Mouse (Mus musculus) midbrain, embryonic 12.5 days (tissue): ENCODE measurements around the gene Cdh8. TPM values are rescaled to one million over a fixed set of nuclear protein-coding genes. Genes with fewer than 3 reads are reported as not detected.
A peak's percentile ranks its signal among the peaks of the same experiment; 100 is the strongest.
"Not testable (repeated sequence)": the region's sequence is repeated elsewhere in the genome, so short reads cannot be mapped to it uniquely, and the experiment has no call there.

Experiments
- ATAC-seq: fragments of 200-750 bp; cut with Nextera tagmentation; 2 replicates; pipeline ENCODE4 v1.8.0; 2017; ENCODE audit warnings: low read depth, moderate TSS enrichment, moderate library complexity; ENCODE audit not compliant: low FRiP score
- H3K27ac ChIP-seq: fragments of 300-500 bp; sonication (generic); replicated peaks from 2 replicates; pipeline ENCODE4 v1.5.1; 2016; ENCODE audit warnings: mild to moderate bottlenecking
- H3K27me3 ChIP-seq: fragments of 300-500 bp; sonication (generic); 2 replicates; pipeline ENCODE4 v1.6.1; 2016; ENCODE audit warnings: mild to moderate bottlenecking
- H3K36me3 ChIP-seq: fragments of 300-500 bp; sonication (generic); 2 replicates; pipeline ENCODE4 v1.6.1; 2016
- H3K4me1 ChIP-seq: fragments of 300-500 bp; sonication (generic); 2 replicates; pipeline ENCODE4 v1.6.1; 2016
- H3K4me2 ChIP-seq: fragments of 300-500 bp; sonication (generic); replicated peaks from 2 replicates; pipeline ENCODE4 v1.6.1; 2016; ENCODE audit warnings: mild to moderate bottlenecking, moderate library complexity
- H3K4me3 ChIP-seq: fragments of 300-500 bp; sonication (generic); 2 replicates; pipeline ENCODE4 v1.5.1; 2016; ENCODE audit warnings: mild to moderate bottlenecking
- H3K9ac ChIP-seq: fragments of 300-500 bp; sonication (generic); replicated peaks from 2 replicates; pipeline ENCODE4 v1.6.1; 2016; ENCODE audit warnings: mild to moderate bottlenecking, moderate library complexity
- H3K9me3 ChIP-seq: fragments of 300-500 bp; sonication (generic); 2 replicates; pipeline ENCODE4 v1.6.1; 2016; ENCODE audit warnings: mild to moderate bottlenecking
- WGBS: fragments of 180-500 bp; shearing (Covaris S2); methylation state at CpG from one replicate; pipeline ENCODE4 v1.1.7; 2016; 5-methylcytosine and 5-hydroxymethylcytosine counted together
- polyA plus RNA-seq: library from polyadenylated mRNA; unstranded; fragments of >200 nt; fragmentation: Nextera tagmentation; extraction: Ambion mirVana; gene quantifications from 2 replicates; pipeline ENCODE4 v1.2.1, GENCODE M21; 2016

Cdh8 gene
- polyA plus RNA-seq, 1 experiment from 2014 or later, result 23.8 TPM

DNA sequence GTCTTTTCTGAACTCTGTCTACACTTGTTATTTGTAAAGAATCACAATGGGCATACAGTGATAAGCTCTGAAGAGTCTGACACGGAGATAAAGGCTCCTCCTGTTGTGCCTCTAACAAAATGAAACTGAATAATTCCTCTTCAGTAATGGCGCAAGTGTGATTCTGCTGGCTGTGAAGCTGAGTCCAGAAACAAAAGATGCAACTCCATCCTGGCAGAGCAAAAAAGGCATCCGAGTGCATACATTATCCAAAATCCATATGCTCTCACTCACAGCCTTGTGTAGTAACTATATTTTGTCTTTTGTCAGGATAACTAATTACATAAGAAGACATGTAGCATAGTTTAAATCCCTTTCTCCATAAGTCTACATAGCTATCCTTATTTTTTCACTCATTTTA, 149.1 kb downstream of the Cdh8 start:
- no peaks in the 10 kb centered on the region for H3K36me3 ChIP-seq
- 22% methylated on average over 3 of the region's 3 CpGs for WGBS
- H3K27ac ChIP-seq, result no peak overlapping the region
- no peaks in the 10 kb centered on the region for H3K9me3 ChIP-seq
- no peak overlapping the region for H3K4me2 ChIP-seq
- H3K4me1 ChIP-seq, result peaks cover 5% of the 10 kb centered on the region; the same call in 1 of the 2 replicates
- no peaks in the 10 kb centered on the region for H3K27me3 ChIP-seq
- H3K4me3 ChIP-seq, result no peak overlapping the region
- H3K9ac ChIP-seq, result no peak overlapping the region
- ATAC-seq, result no peak

DNA sequence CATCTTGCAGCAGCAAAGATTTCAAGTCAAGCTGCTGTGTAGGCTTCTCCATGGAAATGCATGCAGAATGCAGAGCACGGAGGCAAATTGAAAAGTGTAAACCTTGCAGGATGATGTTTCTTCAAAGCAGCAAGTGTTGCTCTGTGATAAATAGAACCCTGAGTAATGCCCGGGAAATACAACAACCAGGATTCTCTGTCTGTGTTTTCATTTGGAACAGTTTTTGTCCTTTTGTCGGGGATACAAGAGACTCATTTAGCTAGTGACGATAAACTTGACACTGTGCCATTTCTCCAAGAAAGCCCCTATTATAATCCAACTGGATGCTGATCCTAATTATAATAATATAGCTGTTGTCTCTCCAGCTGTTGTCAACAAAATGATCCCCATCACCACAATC, 181.9 kb downstream of the Cdh8 start:
- H3K4me2 ChIP-seq, result no peak overlapping the region

DNA sequence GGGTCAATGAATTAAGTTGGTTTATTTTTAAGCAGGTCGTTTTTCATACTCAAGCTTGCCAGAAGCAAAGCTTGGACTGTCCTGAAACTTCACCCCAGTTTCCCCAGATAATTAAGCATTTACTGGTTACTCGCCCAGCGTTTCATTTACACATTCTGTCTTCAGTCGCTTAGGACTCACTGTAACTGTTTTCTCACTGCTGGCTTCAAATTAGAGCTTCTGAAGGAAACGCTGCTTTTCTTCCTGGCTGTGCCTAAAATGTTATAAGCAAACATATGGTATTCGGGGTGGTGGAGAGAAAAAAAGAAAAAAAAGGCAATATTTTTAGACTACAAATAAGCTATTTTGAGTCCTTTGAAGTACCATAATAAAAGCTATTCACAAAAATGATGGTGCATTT, 192.6 kb downstream of the Cdh8 start:
- ATAC-seq, result no peak
- 78% methylated on average over 6 of the region's 6 CpGs for WGBS
- H3K9me3 ChIP-seq, result no peaks in the 10 kb centered on the region

More for the DNA sequence above, 181.9 kb downstream of the Cdh8 start:
- 47% methylated on average over 4 of the region's 4 CpGs for WGBS
- H3K27ac ChIP-seq, result no peak overlapping the region
- no peak overlapping the region for H3K9ac ChIP-seq
- peaks cover 15% of the 10 kb centered on the region for H3K4me1 ChIP-seq
- no peaks in the 10 kb centered on the region for H3K9me3 ChIP-seq
- H3K36me3 ChIP-seq, result no peaks in the 10 kb centered on the region
- no peak overlapping the region for H3K4me3 ChIP-seq
- peak; percentile 47; the same call in 1 of the 2 replicates for ATAC-seq
- H3K27me3 ChIP-seq, result no peaks in the 10 kb centered on the region

DNA sequence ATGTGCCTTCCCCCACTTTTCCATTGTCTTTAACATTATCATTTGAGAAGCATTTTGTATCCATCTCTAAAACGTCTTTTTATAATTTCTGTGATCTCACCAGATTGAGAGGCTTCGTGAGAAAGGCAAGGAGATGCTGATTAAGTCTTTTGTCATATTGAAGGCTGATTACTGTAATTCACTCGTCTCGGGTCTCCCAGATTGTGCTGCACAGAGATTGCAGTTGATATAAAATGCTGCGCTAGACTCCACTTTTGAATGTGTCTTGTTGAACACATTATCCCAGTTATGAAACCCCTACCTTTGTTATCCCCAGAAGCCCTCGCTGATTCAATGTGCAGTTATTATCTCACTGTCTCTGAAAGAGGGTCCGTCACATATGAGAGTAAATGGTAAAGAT, 211.1 kb downstream of the Cdh8 start:
- WGBS, result 81% methylated on average over 7 of the region's 7 CpGs
- H3K36me3 ChIP-seq, result no peaks in the 10 kb centered on the region
- H3K4me3 ChIP-seq, result no peak overlapping the region
- H3K4me1 ChIP-seq, result no peaks in the 10 kb centered on the region
- H3K9me3 ChIP-seq, result no peaks in the 10 kb centered on the region
- H3K4me2 ChIP-seq, result no peak overlapping the region
- no peak for ATAC-seq
- no peaks in the 10 kb centered on the region for H3K27me3 ChIP-seq
- no peak overlapping the region for H3K27ac ChIP-seq
- H3K9ac ChIP-seq, result no peak overlapping the region

More for the DNA sequence above, 192.6 kb downstream of the Cdh8 start:
- H3K4me2 ChIP-seq, result no peak overlapping the region
- H3K9ac ChIP-seq, result no peak overlapping the region
- no peaks in the 10 kb centered on the region for H3K27me3 ChIP-seq
- no peak overlapping the region for H3K4me3 ChIP-seq
- no peaks in the 10 kb centered on the region for H3K4me1 ChIP-seq
- no peak overlapping the region for H3K27ac ChIP-seq
- H3K36me3 ChIP-seq, result no peaks in the 10 kb centered on the region

DNA sequence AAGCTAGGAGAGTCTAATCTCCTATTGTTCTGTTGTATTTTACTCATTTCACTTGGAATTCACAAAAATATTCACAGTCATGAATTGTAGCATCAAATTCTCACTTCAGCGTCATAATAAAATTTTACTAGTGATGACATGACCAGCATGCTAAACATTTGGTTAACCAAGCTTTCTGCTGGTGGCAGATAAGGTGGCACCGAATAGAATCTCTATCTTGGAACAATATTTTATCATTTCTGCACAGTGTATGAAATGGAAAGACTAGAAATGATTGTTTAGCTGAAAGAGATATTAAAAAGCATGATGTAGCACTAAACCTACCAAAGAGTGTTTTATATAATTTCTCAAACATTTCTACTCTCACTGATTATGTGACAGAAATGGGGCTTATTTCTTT, 225.6 kb downstream of the Cdh8 start:
- H3K27me3 ChIP-seq, result no peaks in the 10 kb centered on the region
- no peak for ATAC-seq
- H3K27ac ChIP-seq, result no peak overlapping the region
- H3K36me3 ChIP-seq, result no peaks in the 10 kb centered on the region
- whole genome bisulfite sequencing, result 90% methylated on average over 2 of the region's 2 CpGs
- H3K9ac ChIP-seq, result no peak overlapping the region
- no peak overlapping the region for H3K4me2 ChIP-seq
- no peaks in the 10 kb centered on the region for H3K9me3 ChIP-seq
- H3K4me3 ChIP-seq, result no peak overlapping the region
- no peaks in the 10 kb centered on the region for H3K4me1 ChIP-seq

DNA sequence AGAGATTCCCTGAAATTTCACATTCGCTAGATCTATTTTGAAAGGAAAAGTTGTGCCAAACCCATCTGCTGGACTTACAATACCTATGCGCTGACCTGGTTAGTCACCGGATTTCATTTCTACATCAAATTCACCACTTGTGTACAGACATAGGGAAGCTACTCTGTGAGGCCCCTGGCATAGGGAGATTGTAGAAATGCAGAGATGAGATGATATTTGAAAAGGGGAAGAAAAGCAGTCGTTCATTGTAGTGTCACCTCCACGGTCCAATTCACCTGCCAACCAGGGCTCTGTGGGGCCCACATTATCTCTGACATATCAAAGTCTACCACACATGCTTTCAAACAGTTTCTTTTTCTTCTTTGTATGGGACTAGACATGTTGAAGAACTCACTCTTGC, 229.4 kb downstream of the Cdh8 start:
- H3K36me3 ChIP-seq, result no peaks in the 10 kb centered on the region
- 92% methylated on average over 5 of the region's 5 CpGs for WGBS
- no peak overlapping the region for H3K27ac ChIP-seq
- no peak for ATAC-seq
- H3K4me1 ChIP-seq, result no peaks in the 10 kb centered on the region
- no peaks in the 10 kb centered on the region for H3K27me3 ChIP-seq
- no peaks in the 10 kb centered on the region for H3K9me3 ChIP-seq
- no peak overlapping the region for H3K4me2 ChIP-seq
- no peak overlapping the region for H3K4me3 ChIP-seq
- no peak overlapping the region for H3K9ac ChIP-seq

DNA sequence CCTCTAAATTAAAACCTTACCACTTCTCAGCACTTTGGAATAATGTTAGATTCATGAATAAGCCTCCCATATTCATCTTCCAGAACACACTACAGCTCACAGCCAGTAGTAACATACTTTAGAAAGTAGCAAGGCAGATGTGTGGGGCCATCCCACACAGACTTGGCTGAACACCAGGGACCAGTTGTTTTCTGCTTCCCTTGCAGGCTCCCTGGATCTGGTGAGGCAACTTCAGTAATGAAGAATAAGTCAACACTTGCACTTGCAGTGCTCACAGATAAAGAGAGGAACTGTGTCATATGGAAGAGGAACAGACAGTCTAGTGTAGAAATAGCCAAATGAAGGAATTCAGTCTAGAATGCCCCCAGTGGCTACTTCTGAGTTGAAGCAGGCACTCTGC, 232.1 kb downstream of the Cdh8 start:
- Histone ChIP-seq H3K9me3 (no peaks in the 10 kb centered on the region), H3K9ac (no peak overlapping the region), H3K27me3 (no peaks in the 10 kb centered on the region), H3K4me2 (no peak overlapping the region), H3K27ac (no peak overlapping the region), H3K4me1 (no peaks in the 10 kb centered on the region), H3K36me3 (no peaks in the 10 kb centered on the region), H3K4me3 (no peak overlapping the region)
- no peak for ATAC-seq

DNA sequence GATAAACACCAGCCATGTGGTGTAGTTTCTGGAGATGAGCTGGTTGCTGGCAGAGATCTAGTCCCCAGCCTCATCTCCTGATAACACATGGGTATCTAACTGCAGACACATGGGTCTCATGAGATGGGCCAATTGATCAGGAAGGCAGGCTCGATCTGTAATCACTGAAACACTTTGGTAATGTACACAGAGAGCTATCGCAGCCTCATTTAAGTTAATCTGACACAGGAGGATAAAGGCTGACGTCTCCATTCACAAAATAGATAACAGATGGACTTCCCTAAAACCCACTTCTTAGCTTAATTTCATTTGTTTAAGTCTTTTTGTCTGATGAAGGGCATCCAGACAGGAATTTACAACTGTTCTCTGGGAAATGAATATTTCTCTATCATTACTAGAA, 249.3 kb downstream of the Cdh8 start:
- ATAC-seq, result no peak
- Histone ChIP-seq H3K27me3 (no peaks in the 10 kb centered on the region), H3K4me1 (no peaks in the 10 kb centered on the region), H3K36me3 (no peaks in the 10 kb centered on the region), H3K27ac (no peak overlapping the region), H3K4me2 (no peak overlapping the region), H3K4me3 (no peak overlapping the region), H3K9me3 (no peaks in the 10 kb centered on the region), H3K9ac (no peak overlapping the region)
- 39% methylated on average over 3 of the region's 3 CpGs for WGBS

DNA sequence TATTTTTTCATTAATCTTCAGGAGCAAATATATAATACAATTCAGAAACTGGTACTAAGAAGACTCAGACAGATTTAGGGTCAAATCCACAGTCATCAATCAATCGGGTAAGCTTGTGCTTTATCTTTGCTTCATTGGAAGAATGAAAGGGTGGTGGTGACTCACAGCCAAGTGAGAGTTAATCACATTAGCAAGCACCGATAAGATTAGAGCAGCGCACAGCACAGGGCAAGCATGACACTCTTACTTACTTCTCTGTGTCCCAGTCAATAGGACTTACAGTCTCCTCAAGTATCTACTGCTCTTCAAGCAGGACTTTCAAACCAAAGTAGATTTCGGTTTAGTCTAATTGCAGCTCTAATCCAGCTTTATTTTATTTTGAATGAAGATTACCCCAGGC, 254.6 kb downstream of the Cdh8 start:
- H3K4me2 ChIP-seq, result no peak overlapping the region
- 13% methylated on average over 4 of the region's 4 CpGs for WGBS
- H3K27ac ChIP-seq, result no peak overlapping the region
- H3K9ac ChIP-seq, result no peak overlapping the region
- ATAC-seq, result no peak
- no peaks in the 10 kb centered on the region for H3K9me3 ChIP-seq
- no peak overlapping the region for H3K4me3 ChIP-seq
- no peaks in the 10 kb centered on the region for H3K27me3 ChIP-seq
- no peaks in the 10 kb centered on the region; the same call in 1 of the 2 replicates for H3K4me1 ChIP-seq
- H3K36me3 ChIP-seq, result no peaks in the 10 kb centered on the region

DNA sequence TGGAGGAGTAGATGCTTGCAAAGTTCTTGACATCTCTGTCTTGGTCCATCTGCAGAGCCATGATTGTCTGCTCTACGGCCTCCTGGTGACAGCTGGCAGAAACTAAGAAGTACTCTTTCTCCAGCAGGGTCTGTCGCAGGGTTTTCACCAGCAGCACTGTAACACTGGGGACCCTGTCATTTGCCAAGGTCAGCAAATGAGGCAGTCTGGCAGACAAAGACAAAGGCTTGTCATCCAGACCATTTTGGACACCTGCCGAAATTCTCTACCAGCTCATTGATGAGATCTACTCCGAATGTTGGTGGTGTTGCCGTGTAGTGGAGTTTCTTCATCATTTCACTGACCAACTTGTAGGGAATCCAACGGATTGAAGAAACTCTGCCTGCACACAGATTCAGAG, 270.8 kb downstream of the Cdh8 start:
- Histone ChIP-seq H3K9me3 (no peaks in the 10 kb centered on the region), H3K27ac (no peak overlapping the region), H3K36me3 (no peaks in the 10 kb centered on the region), H3K4me3 (no peak overlapping the region), H3K4me1 (no peaks in the 10 kb centered on the region), H3K9ac (no peak overlapping the region), H3K27me3 (no peaks in the 10 kb centered on the region), H3K4me2 (no peak overlapping the region)
- 90% methylated on average over 6 of the region's 6 CpGs for WGBS
- ATAC-seq, result no peak

DNA sequence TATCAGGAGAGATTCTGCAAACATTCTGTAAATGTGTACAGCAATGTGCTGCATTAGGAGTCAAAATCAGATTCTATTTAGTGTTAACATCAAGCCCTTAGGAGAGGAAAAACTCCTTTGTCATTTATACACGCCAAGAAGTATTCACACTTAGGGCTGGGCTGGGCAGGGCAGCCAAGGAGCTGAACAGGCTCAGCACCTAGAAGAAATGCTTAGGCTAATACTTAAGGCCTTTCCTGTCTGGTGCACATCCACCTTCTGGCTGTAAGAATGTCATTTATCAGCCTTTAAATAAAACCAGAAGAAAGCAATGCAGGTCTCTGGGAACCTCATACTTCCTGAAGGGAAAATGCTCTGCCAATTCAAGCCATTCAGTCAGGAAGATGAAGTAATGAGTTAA, 271.5 kb downstream of the Cdh8 start:
- ATAC-seq, H3K4me1 ChIP-seq, H3K4me3 ChIP-seq, H3K4me2 ChIP-seq, H3K9me3 ChIP-seq, H3K27me3 ChIP-seq, H3K36me3 ChIP-seq, H3K9ac ChIP-seq, H3K27ac ChIP-seq: not testable (repeated sequence)
- 75% methylated on average over 1 of the region's 1 CpGs for WGBS

DNA sequence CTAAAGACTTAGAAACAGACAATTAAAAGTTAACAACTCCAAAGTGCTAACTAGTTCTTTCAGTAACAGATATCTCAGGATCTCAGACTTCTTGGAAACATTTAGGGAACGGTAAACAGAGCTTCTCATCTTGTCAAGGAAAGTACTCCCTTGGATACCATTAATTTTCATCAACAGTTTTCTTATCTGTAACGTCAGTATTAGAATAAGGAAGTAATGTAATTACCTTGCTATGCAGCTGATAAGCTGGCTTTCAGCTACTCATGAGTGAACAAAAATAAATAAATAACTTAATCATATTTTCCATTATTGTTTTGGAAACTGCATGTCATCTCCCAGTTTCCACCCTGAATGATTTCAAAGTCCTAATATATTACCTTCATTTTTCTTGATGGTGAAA, 317.8 kb downstream of the Cdh8 start:
- H3K4me2 ChIP-seq, result no peak overlapping the region
- 84% methylated on average over 2 of the region's 2 CpGs for WGBS
- H3K4me3 ChIP-seq, result no peak overlapping the region
- no peaks in the 10 kb centered on the region for H3K9me3 ChIP-seq
- no peaks in the 10 kb centered on the region for H3K27me3 ChIP-seq
- ATAC-seq, result no peak
- H3K36me3 ChIP-seq, result no peaks in the 10 kb centered on the region
- H3K9ac ChIP-seq, result no peak overlapping the region
- H3K4me1 ChIP-seq, result no peaks in the 10 kb centered on the region
- no peak overlapping the region for H3K27ac ChIP-seq

DNA sequence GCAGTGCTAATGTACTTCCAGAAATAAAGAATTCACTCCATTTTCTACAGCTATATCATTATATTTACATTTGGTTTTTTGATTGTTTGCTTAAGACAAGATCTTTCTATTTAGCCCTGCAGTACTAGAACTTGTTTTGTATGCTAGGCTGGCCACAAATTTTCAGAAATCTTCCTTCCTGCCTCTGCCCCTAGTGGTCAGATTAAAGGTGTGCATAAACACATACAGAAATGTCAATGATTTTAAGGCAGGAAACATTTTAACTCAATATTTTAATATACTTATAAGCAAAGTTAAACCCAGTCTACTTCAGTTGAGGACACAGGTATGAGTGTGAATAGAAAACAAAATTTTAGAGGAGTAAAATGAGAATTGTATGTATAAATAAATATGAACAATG, 364.9 kb downstream of the Cdh8 start:
- Histone ChIP-seq H3K4me1 (no peaks in the 10 kb centered on the region), H3K9me3 (no peaks in the 10 kb centered on the region), H3K27ac (no peak overlapping the region), H3K4me3 (no peak overlapping the region), H3K36me3 (no peaks in the 10 kb centered on the region), H3K4me2 (no peak overlapping the region), H3K27me3 (no peaks in the 10 kb centered on the region), H3K9ac (no peak overlapping the region)
- no peak for ATAC-seq
